In genomic region chr16:49798790-49799189, GRCm38 (mm10) we compare ENCODE assay signal across 13 mouse cellular contexts. TPM values are rescaled to one million over a fixed set of nuclear protein-coding genes. Genes with fewer than 3 reads are reported as not detected.
DNase-seq lines count a peak whose midpoint lies in the region; ATAC-seq and TF ChIP-seq lines count a peak whose summit lies in the region.
"Had no signal": no experiment of that assay in that cellular context is flagged by ENCODE, and none has a peak within 500 bp of the region (broad histone marks: within the 10 kb centered on the region; RNA-seq: fewer than 3 reads in every experiment).

No protein-coding gene starts in this region.

- H3K4me1 ChIP-seq in lung, embryonic 14.5 days (ENCODE audit: insufficient read depth) = 0 out of 2 replicates have a peak, but pooled peaks cover 2% of the 10 kb centered on the region
- peaks cover 4% of the 10 kb centered on the region; the same call in 1 of the 2 replicates for H3K4me1 ChIP-seq in kidney, postnatal 0 days (replicated peaks; ENCODE audit: insufficient read depth, low read length)

- no peaks in the 10 kb centered on the region for H3K36me3 ChIP-seq in lung, embryonic 14.5 days (ENCODE audit: insufficient read depth)
- no peaks in the 10 kb centered on the region for H3K36me3 ChIP-seq in kidney, postnatal 0 days (ENCODE audit: insufficient read depth, low read length)
- H3K36me3 ChIP-seq: midbrain, embryonic 10.5 days; neural tube, embryonic 15.5 days had no signal

- WGBS in lung, embryonic 14.5 days = 72% methylated on average over 6 of the region's 6 CpGs
- 76% methylated on average over 6 of the region's 6 CpGs for WGBS in kidney, postnatal 0 days

- no peak overlapping the region for H3K9ac ChIP-seq in lung, embryonic 14.5 days
- H3K9ac ChIP-seq in kidney, postnatal 0 days (ENCODE audit: low read depth, low read length) = no peak overlapping the region
- H3K9ac ChIP-seq: neural tube, embryonic 15.5 days had no signal

- no peaks in the 10 kb centered on the region for H3K9me3 ChIP-seq in lung, embryonic 14.5 days (ENCODE audit: low read depth, low read length)
- no peaks in the 10 kb centered on the region for H3K9me3 ChIP-seq in kidney, postnatal 0 days (replicated peaks; ENCODE audit: low read length)
- H3K9me3 ChIP-seq: midbrain, embryonic 10.5 days; neural tube, embryonic 15.5 days had no signal

- no peaks in the 10 kb centered on the region for H3K27me3 ChIP-seq in lung, embryonic 14.5 days (ENCODE audit: insufficient read depth, low read length)
- no peaks in the 10 kb centered on the region for H3K27me3 ChIP-seq in kidney, postnatal 0 days (ENCODE audit: insufficient read depth, low read length)
- H3K27me3 ChIP-seq: neural tube, embryonic 15.5 days had no signal

- no peak for ATAC-seq in lung, embryonic 14.5 days (ENCODE audit: insufficient read depth)
- no peak for ATAC-seq in kidney, postnatal 0 days (replicated peaks; ENCODE audit: low FRiP score, low read depth)
- ATAC-seq in megakaryocyte, adult 5-6 weeks (ENCODE audit: poor library complexity, severe bottlenecking) = peak; percentile 29

- H3K27ac ChIP-seq in lung, embryonic 14.5 days (ENCODE audit: low read depth) = 0 out of 2 replicates have a peak overlapping the region, but pooled peaks have one; percentile 37
- peak overlapping the region; percentile 3; the same call in 1 of the 2 replicates for H3K27ac ChIP-seq in kidney, postnatal 0 days
- H3K27ac ChIP-seq: midbrain, embryonic 10.5 days; neural tube, embryonic 15.5 days had no signal

- TF ChIP-seq CTCF in lung, embryonic 14.5 days (IDR thresholded peaks at IDR 0.05; ENCODE audit: low read depth) = no peak
- TF ChIP-seq CTCF in kidney, postnatal 0 days (IDR thresholded peaks at IDR 0.05; ENCODE audit: low read depth) = no peak

- no peak overlapping the region for H3K4me2 ChIP-seq in lung, embryonic 14.5 days
- H3K4me2 ChIP-seq in kidney, postnatal 0 days (ENCODE audit: low read length) = no peak overlapping the region
- H3K4me2 ChIP-seq: neural tube, embryonic 15.5 days had no signal

- DNase-seq in adrenal gland, postnatal 14 days = peak; percentile 6
- DNase-seq in adrenal gland, postnatal 4 days (ENCODE audit: low spot score in 2 of 2) = no peak
- DNase-seq in lung, embryonic 14.5 days = peak; percentile 27
- no peak for DNase-seq in lung, postnatal 4 days
- peak; percentile 28 for DNase-seq in kidney, postnatal 0 days (ENCODE audit: low spot score)
- no peak for DNase-seq in layer of hippocampus, adult 11-12 months (ENCODE audit: low spot score)
- DNase-seq in cerebellum, postnatal 4 days (ENCODE audit: low spot score in 2 of 2) = no peak
- DNase-seq: adrenal gland, postnatal 10 days; cerebellum, postnatal 25 days; gastrocnemius, postnatal 14 days had no signal

- no peak overlapping the region for H3K4me3 ChIP-seq in lung, embryonic 14.5 days (ENCODE audit: low read depth, low read length)
- no peak overlapping the region for H3K4me3 ChIP-seq in kidney, postnatal 0 days (replicated peaks; ENCODE audit: low read depth, low read length)
- H3K4me3 ChIP-seq: midbrain, embryonic 10.5 days; neural tube, embryonic 15.5 days had no signal

RNA-seq across cellular contexts. Expression of gene Cd47, which starts 1.5 kb away (rescaled TPM):
- 126 and 128 TPM in 2 replicates for total RNA-seq in adrenal gland, postnatal 14 days (2021)
- 100 to 1,000 TPM; 167 to 169 TPM for total RNA-seq in adrenal gland, postnatal 4 days (2021)
- polyA plus RNA-seq in lung, embryonic 14.5 days (2014; fragmentation: Nextera tagmentation; extraction: Ambion mirVana) = 96.3 and 104 TPM in 2 replicates
- polyA plus RNA-seq in kidney, postnatal 0 days (2015; fragmentation: Nextera tagmentation; extraction: Ambion mirVana) = 95.6 and 99.0 TPM in 2 replicates
- 343 and 360 TPM in 2 replicates for total RNA-seq in megakaryocyte, adult 5-6 weeks (2015)
- total RNA-seq in megakaryocyte, adult 5-6 weeks (2017) = 145 and 164 TPM in 2 replicates

Comparison
In these comparisons a context has a peak if more than half of its experiments do, and no peak if none do; other contexts are left out.
1. DNase-seq: peak in adrenal gland, postnatal 14 days (single experiment), lung, embryonic 14.5 days (single experiment) and kidney, postnatal 0 days (single experiment); none in adrenal gland, postnatal 4 days (0 of 2), lung, postnatal 4 days (0 of 2), layer of hippocampus, adult 11-12 months (single experiment) and cerebellum, postnatal 4 days (0 of 2).